In genomic region chr11:114790171-114790570, GRCm38 (mm10) we compare ENCODE assay signal across 30 mouse cellular contexts. TPM values are rescaled to one million over a fixed set of nuclear protein-coding genes. Genes with fewer than 3 reads are reported as not detected.
"Had no signal": no experiment of that assay in that cellular context is flagged by ENCODE, and none has a peak within 500 bp of the region (broad histone marks: within the 10 kb centered on the region; RNA-seq: fewer than 3 reads in every experiment).

No protein-coding gene starts in this region.

- H3K36me3 ChIP-seq: kidney, embryonic 15.5 days; liver, embryonic 13.5 days had no signal

- H3K9me3 ChIP-seq: kidney, embryonic 15.5 days; liver, embryonic 13.5 days had no signal

- DNase-seq: kidney, postnatal 10 days; kidney, postnatal 36 days; layer of hippocampus, postnatal 36 days; liver, embryonic 13.5 days; lung, adult 2 months; lung, postnatal 14 days; lung, postnatal 4 days; right cerebral cortex, adult 18-20 months; right cerebral cortex, postnatal 14 days; right cerebral cortex, postnatal 4 days; thymus, adult 2 months; thymus, postnatal 14 days; thymus, postnatal 4 days had no signal

- ATAC-seq: midbrain, embryonic 16.5 days had no signal

- H3K27ac ChIP-seq: kidney, embryonic 15.5 days; left cerebral cortex, adult 2 months; liver, embryonic 13.5 days; stomach, postnatal 0 days had no signal

- H3K4me3 ChIP-seq: kidney, embryonic 15.5 days; left cerebral cortex, adult 2 months; liver, embryonic 13.5 days; myocyte had no signal

RNA-seq across cellular contexts. Expression of gene Btbd17, which starts 5.6 kb away (rescaled TPM):
- total RNA-seq: liver, adult 2 months; megakaryocyte progenitor cell, adult 5-6 weeks; megakaryocyte-erythroid progenitor cell, adult 5-6 weeks; monocyte, adult 5-6 weeks had no signal
- polyA plus RNA-seq: liver, adult 2 months; liver, embryonic 16.5 days had no signal

RNA-seq across cellular contexts. Expression of gene Gpr142, which starts 8.6 kb away (rescaled TPM):
- total RNA-seq: layer of hippocampus, adult 8-10 months; layer of hippocampus, postnatal 10 days; layer of hippocampus, postnatal 36 days; left cerebral cortex, adult 2 months; left cerebral cortex, postnatal 10 days; left cerebral cortex, postnatal 36 days; liver, adult 2 months; megakaryocyte progenitor cell, adult 5-6 weeks; megakaryocyte-erythroid progenitor cell, adult 5-6 weeks; monocyte, adult 5-6 weeks had no signal
- polyA plus RNA-seq: limb, embryonic 14.5 days; liver, adult 2 months; liver, embryonic 13.5 days; liver, embryonic 16.5 days; lung, adult 2 months; lung, embryonic 16.5 days; midbrain, embryonic 16.5 days; neural tube, embryonic 14.5 days; stomach, postnatal 0 days; thymus, adult 2 months had no signal

RNA-seq across cellular contexts. Expression of gene Kif19a, which starts 25.0 kb away (rescaled TPM):
- total RNA-seq: megakaryocyte progenitor cell, adult 5-6 weeks; megakaryocyte-erythroid progenitor cell, adult 5-6 weeks had no signal
